Mouse (Mus musculus) layer of hippocampus, adult 2 months (tissue): ENCODE measurements around the gene Chmp5. TPM values are rescaled to one million over a fixed set of nuclear protein-coding genes. Genes with fewer than 3 reads are reported as not detected.
A peak's percentile ranks its signal among the peaks of the same experiment; 100 is the strongest.
"Not testable (repeated sequence)": the region's sequence is repeated elsewhere in the genome, so short reads cannot be mapped to it uniquely, and the experiment has no call there.

Experiments
- DNase-seq, 2 experiments: peaks; one replicate each; pipeline ENCODE4 v3.0.0; 2022; ENCODE audit warnings: low spot score in 2 of 2
- H3K27ac ChIP-seq: fragments of 200-600 bp; 2 replicates; pipeline ENCODE4 v1.8.1; 2022
- H3K4me3 ChIP-seq: fragments of 200-600 bp; 2 replicates; pipeline ENCODE4 v1.8.1; 2022; ENCODE audit warnings: mild to moderate bottlenecking
- CTCF ChIP-seq: fragments of 200-600 bp; conservative IDR thresholded peaks from 2 replicates; pipeline ENCODE4 v1.8.1; 2022; ENCODE audit warnings: antibody characterized with exemption, mild to moderate bottlenecking, moderate library complexity
- total RNA-seq, 2 experiments: library from RNA; stranded (reverse); gene quantifications; 2 replicates each; pipeline ENCODE4 v1.2.3; 2021

Gene Chmp5
- total RNA-seq, 2 experiments from 2014 or later, result 81.5 to 84.7 TPM

DNA sequence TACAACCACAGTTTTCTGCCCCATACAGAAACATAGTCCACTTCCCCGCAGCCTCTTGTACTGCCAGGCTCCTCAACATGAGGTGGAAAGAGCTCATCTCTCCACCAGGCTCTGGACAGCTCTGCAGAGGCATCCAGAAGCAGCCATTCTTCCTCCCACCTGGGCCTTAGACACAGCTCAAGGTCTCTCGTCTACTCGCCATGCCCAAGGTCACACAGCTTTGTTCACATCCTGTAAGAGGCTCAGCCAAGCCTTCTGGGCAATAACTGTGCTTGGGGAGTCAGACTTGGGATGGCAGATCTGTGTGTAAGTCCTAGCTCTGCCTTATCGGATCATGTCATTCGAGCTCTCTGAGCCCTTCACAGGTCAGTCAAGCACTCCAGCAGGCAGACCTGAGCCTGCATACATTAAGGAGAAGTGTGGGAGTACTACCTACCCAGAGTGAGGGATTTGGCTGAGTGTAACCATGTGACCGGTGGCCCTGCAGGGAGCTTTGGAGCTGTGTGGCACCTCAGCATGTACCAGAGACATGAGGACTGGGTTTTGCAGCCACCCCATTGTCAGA, 25.0 kb upstream of the Chmp5 start:
- DNase-seq, result no peak
- Histone ChIP-seq H3K27ac (no peak overlapping the region), H3K4me3 (no peak overlapping the region)
- no peak for TF ChIP-seq CTCF

- TF ChIP-seq CTCF, result no peak
- no peak overlapping the region for H3K27ac ChIP-seq
- DNase-seq, result no peak
- H3K4me3 ChIP-seq, result no peak overlapping the region
These were observed 22.6 kb upstream of the Chmp5 start for GRCm38 (mm10) chr4:40925568-40925967.

DNA sequence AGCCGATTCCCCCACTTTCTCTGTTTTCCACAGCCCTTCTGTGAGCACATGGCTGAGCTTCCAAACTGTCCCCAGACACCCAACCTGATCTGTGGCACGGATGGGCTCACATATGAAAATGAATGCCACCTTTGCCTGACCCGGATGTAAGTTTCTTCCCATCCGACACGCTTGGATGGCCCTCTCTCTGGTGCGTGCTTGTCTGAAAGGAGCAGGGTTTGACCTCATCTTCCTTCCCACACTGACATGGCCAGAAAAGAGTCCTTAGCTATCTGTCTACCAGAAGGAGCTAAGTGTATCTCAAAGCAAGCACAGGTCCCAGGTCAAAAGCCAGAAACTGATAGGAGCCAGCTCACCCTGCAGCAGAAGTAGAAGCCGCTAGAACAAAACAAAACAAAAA, 19.2 kb upstream of the Chmp5 start:
- Histone ChIP-seq H3K27ac (no peak overlapping the region), H3K4me3 (no peak overlapping the region)
- no peak for DNase-seq
- TF ChIP-seq CTCF, result no peak

GRCm38 (mm10) chr4:40933694-40934093, 14.5 kb upstream of the Chmp5 start:
- TF ChIP-seq CTCF, result no peak
- Histone ChIP-seq H3K4me3 (no peak overlapping the region), H3K27ac (no peak overlapping the region)
- DNase-seq, result no peak

DNA sequence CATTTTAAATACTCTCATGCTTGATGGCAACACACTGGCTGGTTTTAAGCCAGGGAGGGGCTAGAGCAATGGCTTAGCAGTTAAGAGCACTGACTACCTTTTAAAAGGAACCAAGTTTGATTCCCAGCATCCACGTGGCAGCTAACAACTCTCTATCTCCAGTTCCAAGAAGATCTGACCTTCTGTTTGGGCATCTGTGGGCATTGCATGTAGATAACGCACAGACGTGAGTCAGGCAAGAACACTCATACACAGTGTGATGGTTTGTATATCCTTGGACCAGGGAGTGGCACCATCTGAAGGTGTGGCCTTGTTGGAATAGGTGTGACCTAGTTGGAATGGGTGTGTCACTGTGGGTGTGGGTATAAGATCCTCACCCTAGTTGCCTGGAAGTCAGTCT, 13.8 kb upstream of the Chmp5 start:
- H3K4me3 ChIP-seq, DNase-seq: not testable (repeated sequence)

DNA sequence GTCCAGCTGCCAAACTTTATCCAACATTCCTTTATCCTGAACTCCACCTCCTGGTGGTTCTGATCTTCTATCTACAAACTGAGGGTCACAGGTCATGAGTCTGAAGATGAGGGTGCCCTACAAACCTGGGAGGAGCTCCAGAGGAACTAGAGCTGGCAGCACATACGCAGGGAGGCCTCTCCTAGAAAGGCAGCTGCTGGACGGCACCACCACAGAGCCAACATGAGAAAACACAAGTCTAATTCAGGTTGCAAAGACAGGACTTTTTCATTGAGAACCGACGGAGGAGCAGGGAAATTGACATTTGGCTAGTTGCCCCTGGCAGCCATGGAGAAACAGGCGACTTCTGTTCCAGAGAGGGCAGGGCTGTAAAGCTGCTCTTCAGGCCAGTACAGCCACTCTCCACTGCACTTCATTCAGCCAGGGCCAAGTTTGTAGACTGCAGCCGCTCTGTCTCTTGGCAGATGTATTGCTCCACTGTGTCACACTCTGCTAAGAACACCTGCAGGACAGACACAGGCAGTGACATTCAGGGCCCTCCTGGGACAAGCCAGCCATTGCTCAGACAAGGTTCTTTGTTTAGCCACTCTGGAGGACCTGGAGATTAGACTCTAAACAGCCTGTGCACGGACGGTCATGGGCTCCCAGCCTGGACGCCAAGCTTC, 11.9 kb upstream of the Chmp5 start:
- H3K4me3 ChIP-seq, result no peak overlapping the region
- peak; percentile 51 to 57 for DNase-seq
- TF ChIP-seq CTCF, result no peak
- H3K27ac ChIP-seq, result no peak overlapping the region

More for the DNA sequence above, 13.8 kb upstream of the Chmp5 start:
- H3K27ac ChIP-seq, result not testable (repeated sequence)

GRCm38 (mm10) chr4:40938793-40939192, 9.4 kb upstream of the Chmp5 start:
- TF ChIP-seq CTCF, result peak; percentile 51
- Histone ChIP-seq H3K27ac (no peak overlapping the region), H3K4me3 (no peak overlapping the region)
- DNase-seq, result no peak

DNA sequence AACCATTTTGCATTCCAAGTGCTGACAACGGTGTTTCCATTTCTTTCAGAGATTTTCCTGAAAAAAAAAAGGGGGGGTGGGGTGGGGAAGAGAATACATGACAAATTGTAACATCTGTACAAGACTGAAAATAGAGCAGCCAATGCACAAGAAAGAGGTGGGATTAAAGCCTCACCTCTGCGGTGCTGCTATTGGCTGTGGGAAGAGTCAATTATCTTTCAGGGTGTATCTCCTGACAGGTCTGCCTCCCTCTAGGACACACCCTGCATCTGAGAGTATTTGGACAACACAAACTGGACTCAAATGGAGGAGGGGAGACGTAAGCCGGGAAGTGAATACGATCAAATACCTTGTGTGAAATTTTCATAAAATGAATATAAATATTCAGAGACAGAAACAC, 4.6 kb upstream of the Chmp5 start:
- DNase-seq, result no peak
- TF ChIP-seq CTCF, result no peak

DNA sequence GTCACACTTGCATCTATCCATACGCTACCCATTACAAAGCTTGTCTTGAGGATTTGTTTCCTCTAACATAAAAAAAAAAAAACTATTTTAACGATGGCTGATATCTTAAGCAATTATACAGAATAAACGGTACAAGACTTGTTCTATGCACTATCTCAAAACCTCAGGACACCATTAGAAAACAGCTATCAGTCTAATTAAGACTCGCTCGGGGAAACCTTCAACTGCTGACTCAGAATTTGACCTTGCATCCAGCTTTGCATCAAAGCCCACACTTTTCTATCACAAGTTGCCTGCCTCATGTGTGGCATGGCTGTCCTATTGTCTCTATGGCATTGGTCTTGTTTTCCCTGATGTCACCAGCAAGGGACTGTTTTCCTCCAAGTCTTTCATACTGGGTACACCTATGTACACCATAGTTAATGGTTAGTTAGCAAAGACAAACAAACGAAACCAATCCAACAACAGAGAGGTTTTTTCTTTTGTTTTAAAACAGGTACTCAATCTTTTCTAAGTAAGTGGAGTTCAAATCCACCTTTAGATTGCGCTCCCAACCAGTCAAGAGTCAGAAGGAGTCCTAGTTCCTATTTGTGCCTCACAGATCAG, 1.6 kb upstream of the Chmp5 start:
- Histone ChIP-seq H3K27ac (no peak overlapping the region), H3K4me3 (peak overlapping the region; percentile 95)
- TF ChIP-seq CTCF, result no peak
- no peak for DNase-seq

More for the DNA sequence above, 4.6 kb upstream of the Chmp5 start:
- no peak overlapping the region for H3K4me3 ChIP-seq
- no peak overlapping the region for H3K27ac ChIP-seq

GRCm38 (mm10) chr4:40947565-40948159, 545 bp upstream of the Chmp5 start:
- no peak for DNase-seq
- TF ChIP-seq CTCF, result peak; percentile 55
- Histone ChIP-seq H3K4me3 (peak overlapping the region; percentile 95), H3K27ac (peak overlapping the region; percentile 83)

GRCm38 (mm10) chr4:40953521-40953920, 5.3 kb downstream of the Chmp5 start:
- no peak overlapping the region for H3K27ac ChIP-seq
- DNase-seq, result no peak
- TF ChIP-seq CTCF, result peak; percentile 74

DNA sequence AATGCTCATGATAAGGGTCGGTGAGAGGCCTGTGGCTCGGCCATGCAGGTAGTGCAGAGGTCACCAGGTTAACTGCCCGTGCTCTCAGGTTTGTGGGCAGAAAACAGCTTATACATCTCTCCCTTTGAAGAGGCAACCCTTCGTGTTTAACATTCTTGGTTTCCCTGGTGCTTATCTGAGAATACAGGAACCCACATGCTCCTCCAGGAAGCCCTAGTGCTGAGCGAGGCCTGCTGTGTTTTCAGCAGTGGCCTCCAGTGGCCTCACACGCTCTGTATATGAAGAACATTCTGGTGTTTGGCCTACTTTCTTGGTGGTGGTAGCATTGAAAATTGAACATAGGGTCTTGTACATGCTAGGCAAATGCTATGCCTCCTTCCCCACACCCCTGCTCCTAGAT, 7.7 kb downstream of the Chmp5 start:
- DNase-seq, result no peak
- H3K4me3 ChIP-seq, result no peak overlapping the region
- TF ChIP-seq CTCF, result no peak
- H3K27ac ChIP-seq, result no peak overlapping the region

More at GRCm38 (mm10) chr4:40953521-40953920, 5.3 kb downstream of the Chmp5 start:
- H3K4me3 ChIP-seq, result no peak overlapping the region

- DNase-seq, result no peak
- TF ChIP-seq CTCF, result no peak
- Histone ChIP-seq H3K4me3 (no peak overlapping the region), H3K27ac (peak overlapping the region; percentile 83)
These were observed 15.3 kb downstream of the Chmp5 start for GRCm38 (mm10) chr4:40963536-40963935.
